Mouse (Mus musculus): Measurements from ENCODE around the gene Bicc1. TPM values are rescaled to one million over a fixed set of nuclear protein-coding genes. Genes with fewer than 3 reads are reported as not detected.

Gene Bicc1
- polyA plus RNA-seq, 1 experiment from 2014 or later: 13.7 TPM

Other genes starting within 250 kb of the Bicc1 start
- 70.6 and 84.4 TPM in 2 replicates for gene Tfam, start 78.6 kb upstream of the Bicc1 start, polyA plus RNA-seq (2016; fragmentation: Nextera tagmentation; extraction: Ambion mirVana)
- 146 and 171 TPM in 2 replicates for gene Ube2d1, start 125.6 kb upstream of the Bicc1 start, polyA plus RNA-seq (2016; fragmentation: Nextera tagmentation; extraction: Ambion mirVana)
- gene Cisd1, start 185.3 kb upstream of the Bicc1 start, polyA plus RNA-seq (2016; fragmentation: Nextera tagmentation; extraction: Ambion mirVana): 137 and 154 TPM in 2 replicates
- 23.4 and 24.8 TPM in 2 replicates for gene Ipmk, start 188.1 kb upstream of the Bicc1 start, polyA plus RNA-seq (2016; fragmentation: Nextera tagmentation; extraction: Ambion mirVana)

Data from hindbrain, embryonic 12.5 days (tissue).